Mouse (Mus musculus) adrenal gland, postnatal 25 days (tissue): ENCODE results near the gene Gm20908. TPM values are rescaled to one million over a fixed set of nuclear protein-coding genes. Genes with fewer than 3 reads are reported as not detected.
"Not testable (repeated sequence)": the region's sequence is repeated elsewhere in the genome, so short reads cannot be mapped to it uniquely, and the experiment has no call there.

Experiments used
- DNase-seq: peaks from one replicate; pipeline ENCODE4 v3.0.0; 2021; ENCODE audit warnings: mixed read lengths
- long read RNA-seq: library from polyadenylated mRNA; stranded (forward); transcript quantifications from one replicate; pipeline ENCODE4 v2.0.0, GENCODE M21; 2021
- total RNA-seq: library from RNA; stranded (reverse); gene quantifications from 2 replicates; pipeline ENCODE4 v1.2.3, GENCODE M21; 2021

Gene Gm20908
- not detected in 2 replicates for total RNA-seq
- long read RNA-seq: 0 reads

- DNase-seq: not testable (repeated sequence)
Measured at GRCm38 (mm10) chrY:64472966-64473365, at the start of gene Gm20908. TSS of gene Gm20908 (plus strand) at chrY:64473266.
